In the genomic region with DNA sequence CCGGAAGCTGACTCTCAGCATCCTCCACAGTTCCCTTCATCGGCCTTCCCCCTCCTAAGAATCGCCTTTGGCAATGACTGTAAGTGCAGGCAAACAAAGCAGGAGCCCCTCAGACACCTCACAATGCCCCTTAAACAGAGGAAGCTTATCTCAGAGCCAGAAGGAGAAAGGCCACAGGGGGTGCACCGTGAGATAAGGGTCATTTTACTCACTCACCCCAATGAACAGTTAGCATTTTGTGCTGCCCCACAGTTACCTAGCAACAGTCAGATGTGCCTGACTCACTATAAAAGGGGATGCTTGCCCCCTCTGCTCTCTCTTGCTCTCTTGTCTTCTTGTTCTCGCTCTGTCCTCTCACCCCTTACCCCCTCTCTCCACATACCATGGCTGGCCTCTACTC, we compare ENCODE assay signal across 13 mouse cellular contexts.
DNase-seq lines count a peak whose midpoint lies in the region; ATAC-seq and TF ChIP-seq lines count a peak whose summit lies in the region.
"Had no signal": no experiment of that assay in that cellular context is flagged by ENCODE, and none has a peak within 500 bp of the region (broad histone marks: within the 10 kb centered on the region; RNA-seq: fewer than 3 reads in every experiment).

No protein-coding gene starts in this region.

- ATAC-seq in kidney, embryonic 15.5 days (replicated peaks; ENCODE audit: low FRiP score), result no peak
- ATAC-seq in hematopoietic stem cell, adult 5-6 weeks (replicated peaks in 1 of 2; ENCODE audit: insufficient read depth in 1 of 2, low FRiP score in 2 of 2, low TSS enrichment in 1 of 2, low read depth in 1 of 2, poor library complexity in 2 of 2, severe bottlenecking in 2 of 2), result peak; percentile 28 to 43; a peak in 2 of 4 replicates
- ATAC-seq in midbrain, embryonic 12.5 days (ENCODE audit: low FRiP score, low read depth), result no peak
- no peak for ATAC-seq in stomach, postnatal 0 days (ENCODE audit: low FRiP score, low TSS enrichment)
- ATAC-seq: intestine, embryonic 16.5 days had no signal

- no peak overlapping the region for H3K4me2 ChIP-seq in kidney, embryonic 15.5 days
- no peak overlapping the region for H3K4me2 ChIP-seq in midbrain, embryonic 12.5 days (replicated peaks)
- no peak overlapping the region for H3K4me2 ChIP-seq in stomach, postnatal 0 days (replicated peaks; ENCODE audit: low read depth)
- H3K4me2 ChIP-seq: heart, embryonic 15.5 days; limb, embryonic 13.5 days had no signal

- no peaks in the 10 kb centered on the region for H3K36me3 ChIP-seq in kidney, embryonic 15.5 days
- H3K36me3 ChIP-seq in midbrain, embryonic 12.5 days, result no peaks in the 10 kb centered on the region
- no peaks in the 10 kb centered on the region for H3K36me3 ChIP-seq in stomach, postnatal 0 days (ENCODE audit: control insufficient read depth, insufficient read depth, low read length)
- H3K36me3 ChIP-seq: heart, embryonic 15.5 days; limb, embryonic 13.5 days had no signal

- no peak for DNase-seq in kidney, postnatal 4 days
- peak; percentile 39 for DNase-seq in retina, postnatal 1 day
- no peak for DNase-seq in stomach, postnatal 0 days (ENCODE audit: low spot score)
- DNase-seq in left cerebral cortex, adult 8-10 months (ENCODE audit: low spot score in 2 of 2), result no peak
- DNase-seq: cerebellum, adult 11-12 months; lung, adult 18-20 months had no signal

- no peak for TF ChIP-seq CTCF in stomach, postnatal 0 days (IDR thresholded peaks at IDR 0.05; ENCODE audit: low read depth)

- H3K9me3 ChIP-seq in kidney, embryonic 15.5 days (replicated peaks), result no peaks in the 10 kb centered on the region
- H3K9me3 ChIP-seq in midbrain, embryonic 12.5 days, result 0 out of 2 replicates have a peak, but pooled peaks cover 2% of the 10 kb centered on the region
- H3K9me3 ChIP-seq in stomach, postnatal 0 days (ENCODE audit: control insufficient read depth, low read length), result no peaks in the 10 kb centered on the region
- H3K9me3 ChIP-seq: heart, embryonic 15.5 days had no signal

- no peak for TF ChIP-seq EP300 in stomach, postnatal 0 days (optimal IDR thresholded peaks at IDR 0.05)

- no peak overlapping the region for H3K4me3 ChIP-seq in kidney, embryonic 15.5 days (replicated peaks)
- no peak overlapping the region for H3K4me3 ChIP-seq in midbrain, embryonic 12.5 days
- H3K4me3 ChIP-seq in stomach, postnatal 0 days (ENCODE audit: low read depth, low read length), result no peak overlapping the region
- H3K4me3 ChIP-seq: heart, embryonic 15.5 days; layer of hippocampus, adult 2 months; limb, embryonic 13.5 days had no signal

- no peak overlapping the region for H3K9ac ChIP-seq in kidney, embryonic 15.5 days
- no peak overlapping the region for H3K9ac ChIP-seq in midbrain, embryonic 12.5 days (replicated peaks)
- no peak overlapping the region for H3K9ac ChIP-seq in stomach, postnatal 0 days (ENCODE audit: low read length)
- H3K9ac ChIP-seq: heart, embryonic 15.5 days; limb, embryonic 13.5 days had no signal

- H3K27ac ChIP-seq in kidney, embryonic 15.5 days, result peak overlapping the region; percentile 86
- peak overlapping the region; percentile 35; the same call in 1 of the 2 replicates for H3K27ac ChIP-seq in midbrain, embryonic 12.5 days (replicated peaks)
- H3K27ac ChIP-seq in stomach, postnatal 0 days (replicated peaks), result no peak overlapping the region
- H3K27ac ChIP-seq: heart, embryonic 15.5 days; layer of hippocampus, adult 2 months; limb, embryonic 13.5 days had no signal

- H3K4me1 ChIP-seq in kidney, embryonic 15.5 days, result peaks cover 43% of the 10 kb centered on the region
- H3K4me1 ChIP-seq in midbrain, embryonic 12.5 days, result peaks cover 20% of the 10 kb centered on the region
- no peaks in the 10 kb centered on the region for H3K4me1 ChIP-seq in stomach, postnatal 0 days (replicated peaks; ENCODE audit: control insufficient read depth, insufficient read depth)
- H3K4me1 ChIP-seq: heart, embryonic 15.5 days had no signal

- H3K27me3 ChIP-seq in kidney, embryonic 15.5 days, result no peaks in the 10 kb centered on the region
- no peaks in the 10 kb centered on the region for H3K27me3 ChIP-seq in midbrain, embryonic 12.5 days
- H3K27me3 ChIP-seq in stomach, postnatal 0 days (ENCODE audit: control insufficient read depth, insufficient read depth, low read length), result no peaks in the 10 kb centered on the region
- H3K27me3 ChIP-seq: heart, embryonic 15.5 days; limb, embryonic 13.5 days had no signal

- 51% methylated on average over 5 of the region's 5 CpGs for WGBS in kidney, embryonic 15.5 days
- WGBS in midbrain, embryonic 12.5 days, result 24% methylated on average over 5 of the region's 5 CpGs
- 43% methylated on average over 5 of the region's 5 CpGs for WGBS in stomach, postnatal 0 days

Comparison
In these comparisons a context has a peak if more than half of its experiments do, and no peak if none do; other contexts are left out.
1. ATAC-seq: peak in hematopoietic stem cell, adult 5-6 weeks (2 of 2); none in kidney, embryonic 15.5 days (single experiment), midbrain, embryonic 12.5 days (single experiment) and stomach, postnatal 0 days (single experiment).